Mouse (Mus musculus): ENCODE results near the gene Gm14434.
"Not testable (repeated sequence)": the region's sequence is repeated elsewhere in the genome, so short reads cannot be mapped to it uniquely, and the experiment has no call there.

The Gm14434 gene

DNA sequence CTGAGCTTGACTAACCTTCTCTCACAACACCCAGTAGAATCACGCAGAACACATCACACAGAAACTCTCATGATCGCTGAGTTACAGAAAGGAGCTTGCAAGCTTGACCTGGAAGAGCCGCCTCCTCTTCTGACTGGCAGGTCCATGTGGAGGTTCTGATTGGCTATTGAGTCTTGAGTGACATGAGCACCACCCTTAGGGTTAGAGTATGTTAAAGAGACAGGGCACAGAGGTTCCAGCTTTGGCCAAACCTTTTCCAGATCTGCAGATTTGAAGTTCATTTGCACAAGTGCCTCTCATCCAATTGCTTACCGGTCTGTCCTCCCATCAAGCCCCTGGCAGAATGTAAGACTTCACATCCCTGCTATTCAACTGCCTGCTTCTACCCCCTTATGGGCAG is at the start of gene Gm14434:
Gene Gm14434, minus strand, starts transcription at position 101 of the 400 bp plus-strand sequence.
- not testable (repeated sequence) for DNase-seq (ENCODE audit: low spot score)

DNA sequence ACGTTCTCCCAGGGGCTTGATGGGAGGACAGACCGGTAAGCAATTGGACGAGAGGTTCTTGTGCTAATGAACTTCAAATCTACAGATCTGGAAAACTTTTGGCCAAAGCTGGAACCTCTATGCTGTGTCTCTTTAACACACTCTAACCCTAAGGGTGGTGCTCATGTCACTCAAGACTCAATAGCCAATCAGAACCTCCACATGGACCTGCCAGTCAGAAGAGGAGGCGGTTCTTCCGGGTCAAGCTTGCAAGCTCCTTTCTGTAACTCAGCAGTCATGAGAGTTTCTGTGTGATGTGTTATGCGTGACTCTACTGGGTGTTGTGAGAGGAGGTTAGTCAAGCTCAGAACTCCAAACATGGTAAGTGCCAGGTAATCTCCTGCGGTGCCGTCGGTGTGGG is 34.2 kb upstream of the Gm14434 start, which contains the start of gene Zfp967:
Gene Zfp967, plus strand, starts transcription at position 301 of the 400 bp plus-strand sequence.
- not testable (repeated sequence) for DNase-seq (ENCODE audit: low spot score)

DNA sequence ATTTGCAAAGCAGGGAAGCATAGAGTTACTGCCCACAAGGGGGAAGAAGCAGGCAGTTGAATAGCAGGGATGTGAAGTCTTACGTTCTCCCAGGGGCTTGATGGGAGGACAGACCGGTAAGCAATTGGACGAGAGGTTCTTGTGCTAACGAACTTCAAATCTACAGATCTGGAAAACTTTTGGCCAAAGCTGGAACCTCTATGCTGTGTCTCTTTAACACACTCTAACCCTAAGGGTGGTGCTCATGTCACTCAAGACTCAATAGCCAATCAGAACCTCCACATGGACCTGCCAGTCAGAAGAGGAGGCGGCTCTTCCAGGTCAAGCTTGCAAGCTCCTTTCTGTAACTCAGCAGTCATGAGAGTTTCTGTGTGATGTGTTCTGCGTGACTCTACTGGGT is 63.3 kb downstream of the Gm14434 start, which contains the start of gene Gm14435:
Gene Gm14435, plus strand, starts transcription at position 301 of the 400 bp plus-strand sequence.
- DNase-seq (ENCODE audit: low spot score), result not testable (repeated sequence)

Data from testis, postnatal 14 days (tissue).